Mouse (Mus musculus) large intestine, adult 2 months (tissue): ENCODE results near the gene Cd200r4. TPM values are rescaled to one million over a fixed set of nuclear protein-coding genes. Genes with fewer than 3 reads are reported as not detected.
"Not testable (repeated sequence)": the region's sequence is repeated elsewhere in the genome, so short reads cannot be mapped to it uniquely, and the experiment has no call there.

Experiments used
- DNase-seq: peaks from one replicate; pipeline ENCODE4 v3.0.0-alpha.2; 2012; ENCODE audit warnings: low read depth, low spot score
- WGBS: fragments of 180-500 bp; shearing (Covaris S2); methylation state at CpG from one replicate; pipeline ENCODE4 v1.1.7; 2018; 5-methylcytosine and 5-hydroxymethylcytosine counted together
- polyA plus RNA-seq: library from polyadenylated mRNA; depleted of rRNA; stranded (reverse); fragments of >200 nt; gene quantifications from 2 replicates; pipeline ENCODE4 v1.2.3, GENCODE M21; 2012; rRNA removed

Cd200r4 gene
- polyA plus RNA-seq: 1.2 and 2.1 TPM in 2 replicates

- 85% methylated on average over 3 of the region's 3 CpGs for WGBS
- DNase-seq: no peak
Observed at GRCm38 (mm10) chr16:44811544-44811943, at the start of gene Cd200r4. Gene Cd200r4 (plus strand): TSS chr16:44811733.

- DNase-seq: no peak
- 31% methylated on average over 1 of the region's 1 CpGs for WGBS
Observed at GRCm38 (mm10) chr16:44761811-44762210, 49.7 kb upstream of the Cd200r4 start.

- no peak for DNase-seq
Observed at GRCm38 (mm10) chr16:44765555-44766319, 45.8 kb upstream of the Cd200r4 start, which contains the start of gene Cd200r1. Gene Cd200r1 (plus strand): TSS chr16:44765736.

GRCm38 (mm10) chr16:44766320-44766892 is 45.1 kb upstream of the Cd200r4 start:
- no peak for DNase-seq
- WGBS: 74% methylated on average over 9 of the region's 9 CpGs

More at GRCm38 (mm10) chr16:44765555-44766319, 45.8 kb upstream of the Cd200r4 start, which contains the start of gene Cd200r1:
- 71% methylated on average over 22 of the region's 22 CpGs for WGBS

GRCm38 (mm10) chr16:44767506-44767905 is 44.0 kb upstream of the Cd200r4 start:
- WGBS: 67% methylated on average over 7 of the region's 7 CpGs
- no peak for DNase-seq

GRCm38 (mm10) chr16:44767967-44768366 is 43.6 kb upstream of the Cd200r4 start:
- peak; percentile 18 for DNase-seq
- 37% methylated on average over 2 of the region's 2 CpGs for WGBS

GRCm38 (mm10) chr16:44772577-44772976 is 39.0 kb upstream of the Cd200r4 start:
- WGBS: 43% methylated on average over 6 of the region's 6 CpGs
- DNase-seq: no peak

GRCm38 (mm10) chr16:44773673-44774072 is 37.9 kb upstream of the Cd200r4 start:
- 77% methylated on average over 3 of the region's 3 CpGs for WGBS
- no peak for DNase-seq

- WGBS: 84% methylated on average over 6 of the region's 6 CpGs
- DNase-seq: no peak
Observed at GRCm38 (mm10) chr16:44774201-44774600, 37.3 kb upstream of the Cd200r4 start.

GRCm38 (mm10) chr16:44778538-44779147 is 32.9 kb upstream of the Cd200r4 start:
- WGBS: 59% methylated on average over 17 of the region's 17 CpGs
- no peak for DNase-seq

GRCm38 (mm10) chr16:44779494-44779893 is 32.0 kb upstream of the Cd200r4 start:
- DNase-seq: no peak
- WGBS: 76% methylated on average over 5 of the region's 5 CpGs

- WGBS: 75% methylated on average over 4 of the region's 4 CpGs
- DNase-seq: no peak
Observed at GRCm38 (mm10) chr16:44780751-44781150, 30.8 kb upstream of the Cd200r4 start.

GRCm38 (mm10) chr16:44786934-44787333 is 24.6 kb upstream of the Cd200r4 start:
- no peak for DNase-seq
- 76% methylated on average over 1 of the region's 1 CpGs for WGBS

GRCm38 (mm10) chr16:44794416-44794815 is 17.1 kb upstream of the Cd200r4 start:
- DNase-seq: no peak

GRCm38 (mm10) chr16:44805976-44806375 is 5.6 kb upstream of the Cd200r4 start:
- no peak for DNase-seq

GRCm38 (mm10) chr16:44810223-44810622 is 1.3 kb upstream of the Cd200r4 start:
- 98% methylated on average over 4 of the region's 4 CpGs for WGBS
- not testable (repeated sequence) for DNase-seq

- DNase-seq: no peak
- 76% methylated on average over 6 of the region's 6 CpGs for WGBS
Observed at GRCm38 (mm10) chr16:44812468-44813065, 1.0 kb downstream of the Cd200r4 start.

- DNase-seq: no peak
- WGBS: 53% methylated on average over 1 of the region's 1 CpGs
Observed at GRCm38 (mm10) chr16:44818010-44818409, 6.5 kb downstream of the Cd200r4 start.

GRCm38 (mm10) chr16:44820545-44820944 is 9.0 kb downstream of the Cd200r4 start:
- no peak for DNase-seq
- 73% methylated on average over 4 of the region's 4 CpGs for WGBS

GRCm38 (mm10) chr16:44832286-44832685 is 20.8 kb downstream of the Cd200r4 start:
- 58% methylated on average over 3 of the region's 3 CpGs for WGBS

More at GRCm38 (mm10) chr16:44832286-44832685, 20.8 kb downstream of the Cd200r4 start:
- no peak for DNase-seq
